Mouse (Mus musculus): Measurements from ENCODE around the gene Sec61a1. TPM values are rescaled to one million over a fixed set of nuclear protein-coding genes. Genes with fewer than 3 reads are reported as not detected.

The Sec61a1 gene
- polyA plus RNA-seq, 1 experiment from 2014 or later = 274 TPM

GRCm38 (mm10) chr6:88499481-88500404 lies 19.0 kb downstream of the Sec61a1 start:
- no peak overlapping the region for H3K27ac ChIP-seq (ENCODE audit: low read length)
- WGBS = 2% methylated on average over 74 of the region's 76 CpGs

GRCm38 (mm10) chr6:88493712-88494111 lies 25.0 kb downstream of the Sec61a1 start:
- Histone ChIP-seq H3K27ac (ENCODE audit: low read length) (no peak overlapping the region), H3K36me3 (ENCODE audit: insufficient read depth, low read length) (peaks cover 39% of the 10 kb centered on the region), H3K4me2 (replicated peaks; ENCODE audit: low read depth, low read length) (no peak overlapping the region), H3K9ac (replicated peaks; ENCODE audit: low read length) (no peak overlapping the region), H3K9me3 (ENCODE audit: low read length) (no peaks in the 10 kb centered on the region), H3K4me3 (ENCODE audit: low read length) (no peak overlapping the region), H3K4me1 (ENCODE audit: insufficient read depth, low read length) (no peaks in the 10 kb centered on the region), H3K27me3 (ENCODE audit: insufficient read depth, low read length) (no peaks in the 10 kb centered on the region)
- 88% methylated on average over 6 of the region's 6 CpGs for WGBS
- ATAC-seq (ENCODE audit: low FRiP score, low TSS enrichment) = no peak

More at GRCm38 (mm10) chr6:88499481-88500404, 19.0 kb downstream of the Sec61a1 start:
- Histone ChIP-seq H3K36me3 (ENCODE audit: insufficient read depth, low read length) (peaks cover 43% of the 10 kb centered on the region), H3K9ac (replicated peaks; ENCODE audit: low read length) (peak overlapping the region; percentile 72), H3K4me3 (ENCODE audit: low read length) (peak overlapping the region; percentile 48), H3K27me3 (ENCODE audit: insufficient read depth, low read length) (no peaks in the 10 kb centered on the region), H3K4me2 (replicated peaks; ENCODE audit: low read depth, low read length) (peak overlapping the region; percentile 96), H3K9me3 (ENCODE audit: low read length) (no peaks in the 10 kb centered on the region), H3K4me1 (ENCODE audit: insufficient read depth, low read length) (peaks cover 11% of the 10 kb centered on the region; the same call in 1 of the 2 replicates)
- peak; percentile 76 for ATAC-seq (ENCODE audit: low FRiP score, low TSS enrichment)

DNA sequence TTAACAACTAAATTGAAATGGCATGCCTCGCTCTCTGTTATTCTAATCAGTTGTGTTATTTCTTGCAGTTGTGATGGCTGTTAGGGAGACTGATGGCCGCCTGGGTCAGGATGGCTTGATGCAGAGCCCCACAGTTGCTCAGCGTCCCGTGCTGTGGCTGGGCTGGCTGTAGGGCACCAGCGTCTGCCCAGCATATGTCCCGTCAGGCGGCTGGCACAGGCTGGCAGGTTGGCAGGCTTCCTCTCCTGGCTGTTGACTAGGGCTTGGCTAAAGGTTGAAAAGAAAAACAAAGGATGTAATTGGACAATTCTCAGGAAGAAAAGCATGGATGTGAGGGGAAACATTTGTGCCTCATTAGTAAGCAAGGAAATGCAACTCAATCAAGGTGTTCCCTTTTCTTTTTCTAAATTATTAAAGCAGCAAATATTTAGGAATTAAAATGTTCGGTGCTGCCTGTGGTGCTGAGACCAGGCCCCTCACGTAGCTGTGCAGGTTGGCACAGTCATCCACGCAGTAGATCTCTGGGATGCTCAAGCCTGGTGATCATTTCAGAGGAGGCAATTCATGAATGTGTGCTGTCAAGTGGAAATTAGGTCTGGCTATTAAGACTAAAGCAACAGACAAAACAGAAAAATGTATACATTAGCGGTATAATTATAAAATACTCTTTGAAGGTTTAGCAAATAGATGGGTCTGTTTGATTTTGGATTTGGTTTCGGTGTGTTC lies 27.9 kb downstream of the Sec61a1 start:
- Histone ChIP-seq H3K9ac (replicated peaks; ENCODE audit: low read length) (no peak overlapping the region), H3K4me1 (ENCODE audit: insufficient read depth, low read length) (no peaks in the 10 kb centered on the region), H3K27ac (ENCODE audit: low read length) (no peak overlapping the region), H3K4me2 (replicated peaks; ENCODE audit: low read depth, low read length) (no peak overlapping the region), H3K36me3 (ENCODE audit: insufficient read depth, low read length) (peaks cover 42% of the 10 kb centered on the region), H3K9me3 (ENCODE audit: low read length) (no peaks in the 10 kb centered on the region), H3K27me3 (ENCODE audit: insufficient read depth, low read length) (no peaks in the 10 kb centered on the region), H3K4me3 (ENCODE audit: low read length) (no peak overlapping the region)
- WGBS = 92% methylated on average over 12 of the region's 12 CpGs
- no peak for ATAC-seq (ENCODE audit: low FRiP score, low TSS enrichment)

DNA sequence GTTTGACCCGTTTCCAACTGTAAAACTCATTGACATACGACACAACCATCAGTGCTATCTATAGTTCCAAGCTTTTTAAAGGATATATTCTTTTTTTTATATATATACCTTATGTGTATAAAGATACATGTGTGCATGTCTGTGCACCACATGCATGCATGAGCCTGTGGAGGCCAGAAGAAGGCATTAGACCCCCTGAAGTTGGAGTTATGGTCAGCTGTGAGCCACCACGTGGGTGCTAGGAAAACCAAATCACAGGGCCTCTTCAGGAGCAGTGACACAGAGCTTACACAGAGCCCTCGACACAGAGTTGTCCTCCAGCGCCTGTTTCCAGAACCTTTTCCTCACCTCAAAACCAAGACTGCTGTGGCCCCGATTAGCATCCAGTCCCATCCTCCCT lies 28.9 kb downstream of the Sec61a1 start:
- Histone ChIP-seq H3K4me2 (replicated peaks; ENCODE audit: low read depth, low read length) (no peak overlapping the region), H3K36me3 (ENCODE audit: insufficient read depth, low read length) (peaks cover 50% of the 10 kb centered on the region), H3K9me3 (ENCODE audit: low read length) (no peaks in the 10 kb centered on the region), H3K27ac (ENCODE audit: low read length) (no peak overlapping the region), H3K27me3 (ENCODE audit: insufficient read depth, low read length) (no peaks in the 10 kb centered on the region), H3K9ac (replicated peaks; ENCODE audit: low read length) (no peak overlapping the region), H3K4me3 (ENCODE audit: low read length) (no peak overlapping the region), H3K4me1 (ENCODE audit: insufficient read depth, low read length) (no peaks in the 10 kb centered on the region)
- no peak for ATAC-seq (ENCODE audit: low FRiP score, low TSS enrichment)
- WGBS = 91% methylated on average over 6 of the region's 6 CpGs

DNA sequence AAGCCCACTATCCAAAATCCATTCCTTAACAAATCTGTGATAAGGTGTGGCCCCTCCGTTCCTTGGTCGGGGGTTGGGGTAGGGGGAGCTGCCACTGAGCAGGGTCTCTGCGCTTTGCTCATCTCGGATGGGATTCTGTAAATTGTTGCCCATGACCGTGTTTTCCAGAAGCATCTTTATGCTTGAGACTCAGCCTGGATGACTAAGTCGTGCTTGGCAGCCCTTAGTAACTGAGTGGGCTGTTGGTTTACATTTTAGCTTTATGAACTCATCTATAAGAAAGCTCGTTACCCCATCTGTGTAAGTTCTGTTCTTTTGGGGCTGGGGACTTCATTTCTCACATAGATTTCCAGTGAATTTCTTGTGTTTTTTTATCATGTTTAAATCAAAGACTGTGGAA lies 29.7 kb downstream of the Sec61a1 start:
- H3K27ac ChIP-seq (ENCODE audit: low read length) = no peak overlapping the region
- peaks cover 56% of the 10 kb centered on the region for H3K36me3 ChIP-seq (ENCODE audit: insufficient read depth, low read length)
- ATAC-seq (ENCODE audit: low FRiP score, low TSS enrichment) = no peak
- 88% methylated on average over 7 of the region's 7 CpGs for WGBS
- no peak overlapping the region for H3K9ac ChIP-seq (replicated peaks; ENCODE audit: low read length)
- H3K27me3 ChIP-seq (ENCODE audit: insufficient read depth, low read length) = no peaks in the 10 kb centered on the region
- H3K9me3 ChIP-seq (ENCODE audit: low read length) = no peaks in the 10 kb centered on the region
- no peak overlapping the region for H3K4me2 ChIP-seq (replicated peaks; ENCODE audit: low read depth, low read length)
- H3K4me1 ChIP-seq (ENCODE audit: insufficient read depth, low read length) = no peaks in the 10 kb centered on the region
- no peak overlapping the region for H3K4me3 ChIP-seq (ENCODE audit: low read length)

DNA sequence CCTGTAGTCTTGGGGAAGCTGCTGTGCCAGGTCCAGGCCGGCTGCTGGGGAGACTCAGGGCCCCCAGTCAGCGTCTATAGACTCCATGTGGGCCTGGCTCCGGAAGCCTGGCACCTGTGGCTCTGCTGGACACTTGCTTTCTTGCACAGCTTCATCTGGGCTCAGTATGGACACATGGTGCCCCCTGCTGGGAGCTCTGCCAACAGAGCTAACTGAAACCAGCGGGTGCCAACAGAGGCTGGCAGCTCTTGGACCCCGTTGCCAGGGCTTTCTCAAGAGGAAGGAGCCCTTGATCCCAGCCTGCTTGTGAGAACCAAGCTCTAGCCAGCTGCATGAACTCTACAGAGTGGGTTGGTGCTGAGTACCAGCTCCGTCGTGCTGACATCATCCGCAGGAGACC lies 31.8 kb downstream of the Sec61a1 start:
- no peak overlapping the region for H3K9ac ChIP-seq (replicated peaks; ENCODE audit: low read length)
- no peak overlapping the region for H3K27ac ChIP-seq (ENCODE audit: low read length)
- no peaks in the 10 kb centered on the region for H3K4me1 ChIP-seq (ENCODE audit: insufficient read depth, low read length)
- 83% methylated on average over 8 of the region's 8 CpGs for WGBS
- no peaks in the 10 kb centered on the region for H3K9me3 ChIP-seq (ENCODE audit: low read length)
- H3K27me3 ChIP-seq (ENCODE audit: insufficient read depth, low read length) = no peaks in the 10 kb centered on the region
- H3K4me3 ChIP-seq (ENCODE audit: low read length) = no peak overlapping the region
- H3K4me2 ChIP-seq (replicated peaks; ENCODE audit: low read depth, low read length) = no peak overlapping the region
- H3K36me3 ChIP-seq (ENCODE audit: insufficient read depth, low read length) = peaks cover 63% of the 10 kb centered on the region
- ATAC-seq (ENCODE audit: low FRiP score, low TSS enrichment) = no peak

DNA sequence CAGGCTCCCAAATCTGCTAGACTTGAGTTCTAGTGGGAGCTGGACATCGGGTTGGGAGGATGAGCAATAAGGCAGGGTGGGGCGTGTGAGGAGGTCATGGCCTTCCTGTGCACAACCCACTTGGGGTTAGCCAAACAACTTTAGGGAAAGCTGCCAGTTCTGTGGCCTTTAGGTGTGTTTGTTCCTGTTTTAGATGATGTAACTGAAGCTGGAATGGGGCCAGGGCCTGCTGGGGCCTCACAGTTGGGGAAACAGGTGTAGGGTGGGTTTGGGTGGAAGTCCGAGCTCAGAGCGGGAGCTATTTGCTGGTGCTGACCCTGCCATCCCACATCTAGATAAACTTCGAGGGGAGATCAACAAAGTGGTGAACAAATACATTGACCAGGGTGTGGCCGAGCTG lies 33.3 kb downstream of the Sec61a1 start:
- Histone ChIP-seq H3K4me3 (ENCODE audit: low read length) (no peak overlapping the region), H3K4me1 (ENCODE audit: insufficient read depth, low read length) (no peaks in the 10 kb centered on the region), H3K9me3 (ENCODE audit: low read length) (no peaks in the 10 kb centered on the region), H3K9ac (replicated peaks; ENCODE audit: low read length) (no peak overlapping the region), H3K27ac (ENCODE audit: low read length) (no peak overlapping the region), H3K27me3 (ENCODE audit: insufficient read depth, low read length) (no peaks in the 10 kb centered on the region), H3K36me3 (ENCODE audit: insufficient read depth, low read length) (peaks cover 65% of the 10 kb centered on the region), H3K4me2 (replicated peaks; ENCODE audit: low read depth, low read length) (no peak overlapping the region)
- no peak for ATAC-seq (ENCODE audit: low FRiP score, low TSS enrichment)
- WGBS = 74% methylated on average over 6 of the region's 6 CpGs

DNA sequence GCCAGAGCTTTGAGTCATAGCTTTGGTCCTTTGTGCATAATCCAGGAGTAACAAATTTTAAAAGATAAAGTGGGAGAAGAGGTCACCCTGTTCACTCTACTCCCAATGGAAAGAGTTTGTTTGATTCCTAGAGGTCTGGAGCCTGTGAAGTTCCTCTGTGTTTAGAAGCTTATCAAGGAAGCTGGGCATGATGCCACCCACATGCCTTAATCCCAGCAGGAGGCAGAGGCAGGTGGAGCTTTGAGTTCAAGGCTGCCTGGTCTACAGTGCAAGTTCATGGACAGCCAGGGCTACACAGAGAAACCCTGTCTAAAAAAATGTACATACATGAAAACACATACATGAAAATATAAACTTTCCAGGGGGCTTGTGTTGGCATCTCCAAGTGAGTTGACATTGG lies 34.8 kb downstream of the Sec61a1 start:
- peaks cover 78% of the 10 kb centered on the region for H3K36me3 ChIP-seq (ENCODE audit: insufficient read depth, low read length)
- no peaks in the 10 kb centered on the region for H3K9me3 ChIP-seq (ENCODE audit: low read length)
- ATAC-seq (ENCODE audit: low FRiP score, low TSS enrichment) = no peak
- no peak overlapping the region for H3K4me3 ChIP-seq (ENCODE audit: low read length)
- no peak overlapping the region for H3K27ac ChIP-seq (ENCODE audit: low read length)
- H3K4me1 ChIP-seq (ENCODE audit: insufficient read depth, low read length) = no peaks in the 10 kb centered on the region
- no peaks in the 10 kb centered on the region for H3K27me3 ChIP-seq (ENCODE audit: insufficient read depth, low read length)
- H3K4me2 ChIP-seq (replicated peaks; ENCODE audit: low read depth, low read length) = no peak overlapping the region
- H3K9ac ChIP-seq (replicated peaks; ENCODE audit: low read length) = no peak overlapping the region

DNA sequence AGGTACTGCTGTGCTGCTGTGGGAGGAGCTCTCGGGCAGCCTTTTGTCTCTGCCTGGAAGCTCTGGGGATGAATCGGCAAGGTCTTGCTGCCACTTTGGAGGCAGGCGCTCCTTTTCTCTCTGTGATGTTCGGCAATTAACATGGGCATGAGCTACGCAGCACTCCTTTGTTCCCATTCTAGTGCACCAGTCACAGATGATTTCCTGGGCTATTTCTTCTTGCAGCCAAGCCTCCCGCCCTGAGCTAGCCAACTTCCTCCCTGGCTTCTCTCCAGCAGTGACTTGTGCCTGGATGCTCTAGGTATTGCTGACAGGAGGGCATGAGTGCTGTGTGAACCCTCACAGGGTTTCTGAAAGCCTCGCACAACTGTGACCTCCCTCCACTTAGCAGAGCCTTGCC lies 35.6 kb downstream of the Sec61a1 start:
- H3K9me3 ChIP-seq (ENCODE audit: low read length) = no peaks in the 10 kb centered on the region
- 62% methylated on average over 7 of the region's 7 CpGs for WGBS
- H3K4me3 ChIP-seq (ENCODE audit: low read length) = no peak overlapping the region
- peaks cover 77% of the 10 kb centered on the region for H3K36me3 ChIP-seq (ENCODE audit: insufficient read depth, low read length)
- H3K27me3 ChIP-seq (ENCODE audit: insufficient read depth, low read length) = no peaks in the 10 kb centered on the region
- H3K9ac ChIP-seq (replicated peaks; ENCODE audit: low read length) = no peak overlapping the region
- no peak overlapping the region for H3K27ac ChIP-seq (ENCODE audit: low read length)
- no peak overlapping the region for H3K4me2 ChIP-seq (replicated peaks; ENCODE audit: low read depth, low read length)
- ATAC-seq (ENCODE audit: low FRiP score, low TSS enrichment) = no peak
- H3K4me1 ChIP-seq (ENCODE audit: insufficient read depth, low read length) = no peaks in the 10 kb centered on the region

DNA sequence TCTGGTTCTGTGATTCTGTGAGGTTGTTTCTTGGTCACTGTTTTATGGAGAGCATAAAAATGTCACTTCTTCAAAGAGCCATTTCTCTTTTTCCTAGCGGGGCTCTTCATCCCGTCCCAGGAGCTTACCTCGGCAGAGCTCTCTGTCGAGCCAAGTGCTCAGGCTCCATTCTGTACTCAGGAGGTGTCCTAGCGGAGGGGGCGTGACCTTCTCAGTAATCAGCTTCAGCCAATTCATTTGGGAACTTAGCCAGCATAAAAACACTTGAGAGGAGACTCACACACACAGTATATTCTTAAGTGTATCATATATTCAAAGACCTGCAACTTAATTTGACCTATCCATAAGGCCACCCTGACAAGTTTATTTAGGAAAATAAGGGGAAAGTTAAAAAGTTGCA lies 38.3 kb downstream of the Sec61a1 start:
- Histone ChIP-seq H3K27ac (ENCODE audit: low read length) (no peak overlapping the region), H3K36me3 (ENCODE audit: insufficient read depth, low read length) (peaks cover 69% of the 10 kb centered on the region), H3K27me3 (ENCODE audit: insufficient read depth, low read length) (no peaks in the 10 kb centered on the region), H3K4me3 (ENCODE audit: low read length) (no peak overlapping the region), H3K4me2 (replicated peaks; ENCODE audit: low read depth, low read length) (no peak overlapping the region), H3K4me1 (ENCODE audit: insufficient read depth, low read length) (no peaks in the 10 kb centered on the region), H3K9ac (replicated peaks; ENCODE audit: low read length) (no peak overlapping the region), H3K9me3 (ENCODE audit: low read length) (no peaks in the 10 kb centered on the region)
- 23% methylated on average over 6 of the region's 6 CpGs for WGBS
- no peak for ATAC-seq (ENCODE audit: low FRiP score, low TSS enrichment)

All from kidney, embryonic 16.5 days (tissue).